Mouse (Mus musculus): ENCODE measurements around the gene Kif27. TPM values are rescaled to one million over a fixed set of nuclear protein-coding genes. Genes with fewer than 3 reads are reported as not detected.

The Kif27 gene
- polyA plus RNA-seq, 1 experiment from 2014 or later, result 0.84 TPM

DNA sequence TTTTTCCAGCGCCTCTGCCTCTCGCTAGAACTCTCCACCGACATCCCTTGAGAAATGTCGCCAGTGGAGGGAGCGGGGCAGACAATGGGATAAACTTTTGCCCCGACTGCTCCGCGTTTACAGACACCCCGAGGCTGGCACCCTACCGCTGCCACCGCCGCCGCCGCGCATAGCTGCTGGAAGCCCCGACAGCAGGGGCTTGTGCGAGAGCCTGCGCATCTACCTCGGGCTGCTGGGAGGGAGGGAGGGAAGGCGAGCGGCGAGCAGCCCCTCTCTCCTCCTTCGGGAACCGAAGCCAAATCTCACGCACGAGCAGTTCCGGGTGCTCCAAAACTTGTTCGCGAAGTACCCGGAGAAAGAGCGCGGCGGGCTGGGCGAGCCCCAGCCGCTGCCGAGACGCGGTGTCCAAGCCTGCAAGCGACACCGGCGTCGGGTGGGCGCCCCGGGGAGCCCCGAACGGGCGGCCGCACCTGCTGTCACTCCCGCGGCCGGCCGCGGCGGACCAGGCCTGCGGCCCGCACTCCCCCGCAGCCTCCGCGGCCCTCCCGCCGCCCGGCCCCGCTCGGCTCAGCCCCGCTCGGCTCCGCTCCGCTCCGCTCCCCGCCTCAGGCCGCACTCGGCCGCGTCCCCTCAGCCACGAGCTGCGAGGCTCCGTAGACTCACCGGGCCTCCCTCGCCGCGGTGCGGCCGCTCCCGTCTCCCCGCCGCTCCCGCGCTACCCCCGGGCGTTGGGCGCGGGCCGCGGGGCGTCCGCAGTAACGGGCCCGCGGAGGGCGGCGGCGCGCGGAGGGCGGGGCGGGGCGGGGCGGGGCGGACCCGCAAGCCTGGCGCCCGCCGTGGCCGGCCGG, 85.3 kb downstream of the Kif27 start:
- under 1% methylated on average over 53 of the region's 115 CpGs for WGBS
- no peaks in the 10 kb centered on the region for H3K27me3 ChIP-seq (ENCODE audit: insufficient read depth, low read length)
- peaks cover 18% of the 10 kb centered on the region for H3K4me1 ChIP-seq (ENCODE audit: insufficient read depth, low read length)
- H3K27ac ChIP-seq (ENCODE audit: low read length), result peak overlapping the region; percentile 81
- ATAC-seq (ENCODE audit: low FRiP score, low TSS enrichment), result peak; percentile 69
- H3K4me2 ChIP-seq (replicated peaks; ENCODE audit: low read depth, low read length), result peak overlapping the region; percentile 90
- H3K36me3 ChIP-seq (ENCODE audit: insufficient read depth, low read length), result no peaks in the 10 kb centered on the region
- no peaks in the 10 kb centered on the region for H3K9me3 ChIP-seq (ENCODE audit: low read length)
- H3K4me3 ChIP-seq (ENCODE audit: low read length), result peak overlapping the region; percentile 87
- peak overlapping the region; percentile 90 for H3K9ac ChIP-seq (replicated peaks; ENCODE audit: low read length)

DNA sequence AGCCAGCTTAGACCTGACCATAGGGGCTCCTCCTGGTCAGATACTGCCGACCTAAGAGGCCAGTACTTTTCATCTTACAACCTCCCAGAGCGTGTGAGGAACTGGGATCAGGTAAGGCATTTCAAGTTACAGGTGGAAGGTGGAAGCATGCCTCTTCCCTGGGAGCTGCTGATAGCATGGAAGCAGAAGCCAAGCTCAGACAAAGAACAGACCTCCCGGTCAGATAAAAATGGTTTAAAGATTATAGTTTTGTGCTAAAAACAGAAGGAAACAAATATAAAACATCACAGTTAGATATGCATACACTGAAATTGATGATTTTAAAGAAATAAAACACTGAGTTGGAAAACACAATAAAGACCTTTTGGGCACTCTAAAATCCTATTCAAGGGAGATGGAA, 92.1 kb downstream of the Kif27 start:
- 84% methylated on average over 3 of the region's 3 CpGs for WGBS
- H3K4me3 ChIP-seq (ENCODE audit: low read length), result no peak overlapping the region

DNA sequence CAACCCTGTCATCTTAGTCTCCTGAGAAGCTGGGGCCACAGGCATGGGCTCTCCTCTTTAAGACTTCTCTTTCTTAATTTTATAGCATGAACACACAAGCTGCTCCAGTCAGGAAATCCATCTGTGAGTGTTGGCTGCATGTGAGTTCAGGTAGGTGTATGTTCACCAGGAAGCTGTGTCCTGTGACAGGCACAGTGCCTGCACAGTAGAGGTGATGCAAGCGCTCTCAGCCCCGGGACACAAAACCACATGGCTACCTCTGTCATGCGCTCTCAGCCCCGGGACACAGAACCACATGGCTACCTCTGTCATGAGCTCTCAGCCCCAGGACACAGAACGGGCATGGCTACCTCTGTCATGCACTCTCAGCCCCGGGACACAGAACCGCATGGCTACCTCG, 95.4 kb downstream of the Kif27 start:
- Histone ChIP-seq H3K4me3 (ENCODE audit: low read length) (no peak overlapping the region), H3K27me3 (ENCODE audit: insufficient read depth, low read length) (no peaks in the 10 kb centered on the region), H3K4me2 (replicated peaks; ENCODE audit: low read depth, low read length) (no peak overlapping the region), H3K9me3 (ENCODE audit: low read length) (no peaks in the 10 kb centered on the region), H3K27ac (ENCODE audit: low read length) (no peak overlapping the region), H3K9ac (replicated peaks; ENCODE audit: low read length) (no peak overlapping the region), H3K4me1 (ENCODE audit: insufficient read depth, low read length) (no peaks in the 10 kb centered on the region), H3K36me3 (ENCODE audit: insufficient read depth, low read length) (peaks cover 6% of the 10 kb centered on the region; the same call in 1 of the 2 replicates)
- no peak for ATAC-seq (ENCODE audit: low FRiP score, low TSS enrichment)
- 88% methylated on average over 8 of the region's 8 CpGs for WGBS

More for the DNA sequence above, 92.1 kb downstream of the Kif27 start:
- H3K27me3 ChIP-seq (ENCODE audit: insufficient read depth, low read length), result no peaks in the 10 kb centered on the region
- H3K27ac ChIP-seq (ENCODE audit: low read length), result no peak overlapping the region
- H3K9ac ChIP-seq (replicated peaks; ENCODE audit: low read length), result no peak overlapping the region
- no peaks in the 10 kb centered on the region for H3K9me3 ChIP-seq (ENCODE audit: low read length)
- H3K4me1 ChIP-seq (ENCODE audit: insufficient read depth, low read length), result no peaks in the 10 kb centered on the region
- no peak overlapping the region for H3K4me2 ChIP-seq (replicated peaks; ENCODE audit: low read depth, low read length)
- H3K36me3 ChIP-seq (ENCODE audit: insufficient read depth, low read length), result peaks cover 6% of the 10 kb centered on the region; the same call in 1 of the 2 replicates
- ATAC-seq (ENCODE audit: low FRiP score, low TSS enrichment), result no peak

DNA sequence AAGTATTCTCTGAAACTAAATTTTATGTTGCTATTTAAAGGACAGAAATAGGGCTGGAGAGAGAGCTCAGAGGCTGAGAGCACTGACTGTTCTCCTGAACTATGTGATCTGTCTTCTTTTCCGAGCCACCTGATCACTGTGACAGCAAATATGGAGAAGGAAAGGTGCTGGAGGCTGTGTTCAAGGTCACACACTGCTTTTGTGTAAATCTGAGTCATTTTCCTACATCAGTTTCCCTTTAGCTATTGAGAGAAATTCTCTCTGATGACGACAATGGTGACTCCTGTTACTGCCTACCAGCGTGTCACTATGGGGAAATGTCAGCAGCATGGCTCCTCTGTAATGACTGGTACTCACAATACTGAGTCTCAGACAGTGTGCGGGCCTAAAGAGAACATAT, 97.2 kb downstream of the Kif27 start:
- H3K4me1 ChIP-seq (ENCODE audit: insufficient read depth, low read length), result no peaks in the 10 kb centered on the region
- no peak overlapping the region for H3K4me3 ChIP-seq (ENCODE audit: low read length)
- H3K4me2 ChIP-seq (replicated peaks; ENCODE audit: low read depth, low read length), result no peak overlapping the region
- peaks cover 6% of the 10 kb centered on the region; the same call in 1 of the 2 replicates for H3K36me3 ChIP-seq (ENCODE audit: insufficient read depth, low read length)
- no peaks in the 10 kb centered on the region for H3K9me3 ChIP-seq (ENCODE audit: low read length)
- no peak overlapping the region for H3K9ac ChIP-seq (replicated peaks; ENCODE audit: low read length)
- 84% methylated on average over 4 of the region's 4 CpGs for WGBS
- H3K27me3 ChIP-seq (ENCODE audit: insufficient read depth, low read length), result no peaks in the 10 kb centered on the region
- no peak overlapping the region for H3K27ac ChIP-seq (ENCODE audit: low read length)
- ATAC-seq (ENCODE audit: low FRiP score, low TSS enrichment), result no peak

DNA sequence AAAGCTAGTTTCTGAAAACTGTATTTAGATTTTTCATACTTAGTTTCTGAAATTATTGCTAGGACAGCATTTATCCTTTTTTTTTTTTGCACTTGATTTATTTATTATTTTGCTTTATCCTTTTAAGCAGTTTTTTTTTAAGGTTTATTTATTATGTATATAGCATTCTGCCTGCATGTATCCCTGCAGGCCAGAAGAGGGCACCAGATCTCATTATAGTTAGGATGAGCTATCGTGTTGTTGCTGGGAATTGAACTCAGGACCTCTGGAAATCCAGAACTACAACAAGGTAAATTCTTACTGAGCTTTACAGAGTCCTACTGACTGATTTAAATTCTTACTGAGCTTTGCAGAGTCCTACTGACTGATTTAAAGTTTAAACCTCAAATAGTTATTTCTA, 105.7 kb downstream of the Kif27 start:
- Histone ChIP-seq H3K9ac (replicated peaks; ENCODE audit: low read length) (no peak overlapping the region), H3K9me3 (ENCODE audit: low read length) (no peaks in the 10 kb centered on the region), H3K27me3 (ENCODE audit: insufficient read depth, low read length) (no peaks in the 10 kb centered on the region), H3K4me3 (ENCODE audit: low read length) (no peak overlapping the region), H3K4me2 (replicated peaks; ENCODE audit: low read depth, low read length) (no peak overlapping the region), H3K27ac (ENCODE audit: low read length) (no peak overlapping the region), H3K36me3 (ENCODE audit: insufficient read depth, low read length) (peaks cover 15% of the 10 kb centered on the region), H3K4me1 (ENCODE audit: insufficient read depth, low read length) (no peaks in the 10 kb centered on the region)
- WGBS, result 89% methylated on average over 1 of the region's 1 CpGs
- ATAC-seq (ENCODE audit: low FRiP score, low TSS enrichment), result no peak

DNA sequence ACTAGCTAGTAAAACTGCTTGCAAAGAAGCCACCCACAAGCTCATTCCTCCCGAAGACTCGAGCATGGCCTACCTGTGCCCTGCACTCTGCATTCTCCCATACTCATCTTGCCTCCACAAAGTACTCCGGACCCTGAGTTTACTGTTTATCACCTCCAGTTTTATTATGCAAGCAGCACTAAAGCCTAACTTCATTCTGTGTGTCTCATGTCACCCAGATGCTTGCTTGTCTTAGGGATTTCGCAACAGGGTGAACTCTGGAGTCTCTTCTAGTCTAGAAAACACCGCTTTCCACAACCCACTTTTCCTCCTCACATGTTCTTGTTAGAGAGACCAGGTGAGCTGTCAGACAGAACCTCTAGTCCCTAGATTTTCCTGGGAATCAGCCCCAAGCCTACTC, 110.0 kb downstream of the Kif27 start:
- Histone ChIP-seq H3K4me3 (ENCODE audit: low read length) (no peak overlapping the region), H3K36me3 (ENCODE audit: insufficient read depth, low read length) (peaks cover 4% of the 10 kb centered on the region; the same call in 1 of the 2 replicates), H3K27me3 (ENCODE audit: insufficient read depth, low read length) (no peaks in the 10 kb centered on the region), H3K27ac (ENCODE audit: low read length) (no peak overlapping the region), H3K4me2 (replicated peaks; ENCODE audit: low read depth, low read length) (no peak overlapping the region), H3K4me1 (ENCODE audit: insufficient read depth, low read length) (no peaks in the 10 kb centered on the region), H3K9me3 (ENCODE audit: low read length) (no peaks in the 10 kb centered on the region), H3K9ac (replicated peaks; ENCODE audit: low read length) (no peak overlapping the region)
- 89% methylated on average over 5 of the region's 5 CpGs for WGBS
- no peak for ATAC-seq (ENCODE audit: low FRiP score, low TSS enrichment)

MicroRNAs within 50 kb of the gene (microRNA counts, 519-probe panel; counts per million panel counts)
- microRNA mmu-miR-7a, result 3,248 counts per million, percentile 75 among the panel's probes with 10 or more counts

Small RNA genes within 50 kb of the gene (microRNA-seq; reads per million reads assigned to microRNA genes)
- gene Mir6369 (not detected), gene Mir7-1 (67.2 reads per million, percentile 51 among the genes with 10 or more reads in this experiment)

Other genes with a start within 250 kb of the Kif27 start
- 8.2 and 9.2 TPM in 2 replicates for gene Klhl3, start 245.5 kb downstream of the Kif27 start, polyA plus RNA-seq (2015; fragmentation: Nextera tagmentation; extraction: Ambion mirVana)
- 23.2 and 32.9 TPM in 2 replicates for gene Hnrnpa0, start 230.6 kb downstream of the Kif27 start, polyA plus RNA-seq (2015; fragmentation: Nextera tagmentation; extraction: Ambion mirVana)
- 38.6 and 39.9 TPM in 2 replicates for gene Idnk, start 201.5 kb downstream of the Kif27 start, polyA plus RNA-seq (2015; fragmentation: Nextera tagmentation; extraction: Ambion mirVana)
- 103 and 104 TPM in 2 replicates for gene Ubqln1, start 143.5 kb downstream of the Kif27 start, polyA plus RNA-seq (2015; fragmentation: Nextera tagmentation; extraction: Ambion mirVana)
- 22.5 and 25.8 TPM in 2 replicates for gene Gkap1, start 83.4 kb downstream of the Kif27 start, polyA plus RNA-seq (2015; fragmentation: Nextera tagmentation; extraction: Ambion mirVana)
- 29.3 and 31.0 TPM in 2 replicates for gene 2210016F16Rik, start 26.1 kb upstream of the Kif27 start, polyA plus RNA-seq (2015; fragmentation: Nextera tagmentation; extraction: Ambion mirVana)
- gene Rmi1, start 43.1 kb upstream of the Kif27 start, polyA plus RNA-seq (2015; fragmentation: Nextera tagmentation; extraction: Ambion mirVana), result 23.2 and 25.7 TPM in 2 replicates
- 1,654 and 1,686 TPM in 2 replicates for gene Hnrnpk, start 44.2 kb upstream of the Kif27 start, polyA plus RNA-seq (2015; fragmentation: Nextera tagmentation; extraction: Ambion mirVana)

Measured in kidney, embryonic 16.5 days (tissue).